Mouse (Mus musculus) bone marrow, adult 2 months (tissue): Measurements from ENCODE around the gene Kirrel3. TPM values are rescaled to one million over a fixed set of nuclear protein-coding genes. Genes with fewer than 3 reads are reported as not detected.

Source experiments
- H3K27ac ChIP-seq: fragments of 200-500 bp; 2 replicates; pipeline ENCODE4 v1.5.1; 2012; ENCODE audit warnings: low read depth, mild to moderate bottlenecking, control low read depth, inconsistent platforms, low read length; ENCODE audit not compliant: control insufficient read depth, poor library complexity, insufficient read depth
- H3K4me1 ChIP-seq: fragments of 200-500 bp; 2 replicates; pipeline ENCODE4 v1.6.1; 2011; ENCODE audit warnings: low read length; ENCODE audit not compliant: control insufficient read depth, insufficient read depth
- H3K4me3 ChIP-seq: fragments of 200-500 bp; replicated peaks from 2 replicates; pipeline ENCODE3; 2011; ENCODE audit warnings: mild to moderate bottlenecking, low read depth, low read length, control low read depth; ENCODE audit not compliant: control insufficient read depth
- CTCF ChIP-seq: fragments of 200-500 bp; IDR thresholded peaks from 2 replicates; pipeline ENCODE4 v1.5.1; 2011; ENCODE audit warnings: low read length, control low read depth; ENCODE audit not compliant: control insufficient read depth, insufficient read depth
- POLR2A ChIP-seq: fragments of 200-500 bp; IDR thresholded peaks from 2 replicates; pipeline ENCODE4 v1.6.1; 2011; ENCODE audit warnings: low read depth, mild to moderate bottlenecking, control low read depth, low read length, borderline replicate concordance; ENCODE audit not compliant: control insufficient read depth
- WGBS: fragments of 180-500 bp; shearing (Covaris S2); methylation state at CpG from one replicate; pipeline ENCODE4 v1.1.7; 2018; 5-methylcytosine and 5-hydroxymethylcytosine counted together
- polyA plus RNA-seq: library from polyadenylated mRNA; stranded (reverse); fragments of >200 nt; gene quantifications from 2 replicates; pipeline ENCODE4 v1.2.4, GENCODE M21; 2011; ENCODE audit warnings: low replicate concordance; ENCODE audit not compliant: missing spikeins, insufficient read depth, insufficient read length

The Kirrel3 gene
- polyA plus RNA-seq, 1 experiment: not detected

DNA sequence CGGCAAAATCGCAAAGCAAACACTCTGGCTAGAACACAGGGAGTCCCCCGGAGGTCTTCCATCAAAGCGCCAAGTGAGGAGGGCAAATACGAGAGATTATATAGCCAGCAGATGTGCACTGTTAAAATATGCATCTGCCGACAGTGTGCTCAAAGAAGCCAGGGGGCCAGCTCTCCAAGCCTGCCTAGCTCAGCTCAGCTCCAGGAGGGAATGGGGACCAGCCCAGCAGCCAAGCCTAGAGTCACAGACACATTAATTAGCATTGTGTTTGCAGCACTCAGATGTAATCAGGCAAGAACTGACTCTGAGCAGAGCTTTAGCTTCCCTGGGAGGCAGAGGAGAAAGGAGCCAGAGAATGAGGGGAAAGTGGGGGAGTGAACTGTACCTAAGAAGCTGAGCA, 461.6 kb downstream of the Kirrel3 start:
- TF ChIP-seq POLR2A (no peak), CTCF (no peak)
- Histone ChIP-seq H3K27ac (no peak overlapping the region), H3K4me1 (no peaks in the 10 kb centered on the region), H3K4me3 (no peak overlapping the region)
- WGBS: 63% methylated on average over 6 of the region's 6 CpGs

DNA sequence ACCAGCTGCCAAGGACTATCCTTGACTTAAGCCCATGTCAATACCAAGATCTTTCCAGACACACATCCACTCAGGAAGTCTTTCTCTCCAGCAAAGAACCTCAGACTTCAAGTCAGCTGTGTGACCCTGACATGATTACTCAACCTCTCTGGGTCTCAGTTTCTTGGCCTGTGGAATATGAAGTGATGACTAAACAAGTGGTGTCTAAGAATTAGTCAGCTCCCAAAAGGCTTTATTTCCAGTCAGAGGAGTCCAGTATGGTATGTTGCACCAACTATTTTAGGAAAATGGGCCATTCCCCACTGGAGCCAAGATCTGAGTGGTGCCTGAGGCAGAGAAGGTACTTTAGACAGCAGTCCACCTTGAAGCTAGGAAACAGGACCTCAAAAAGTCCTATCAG, 462.0 kb downstream of the Kirrel3 start:
- Histone ChIP-seq H3K27ac (no peak overlapping the region), H3K4me1 (no peaks in the 10 kb centered on the region), H3K4me3 (no peak overlapping the region)
- TF ChIP-seq CTCF: no peak
- TF ChIP-seq POLR2A: no peak

DNA sequence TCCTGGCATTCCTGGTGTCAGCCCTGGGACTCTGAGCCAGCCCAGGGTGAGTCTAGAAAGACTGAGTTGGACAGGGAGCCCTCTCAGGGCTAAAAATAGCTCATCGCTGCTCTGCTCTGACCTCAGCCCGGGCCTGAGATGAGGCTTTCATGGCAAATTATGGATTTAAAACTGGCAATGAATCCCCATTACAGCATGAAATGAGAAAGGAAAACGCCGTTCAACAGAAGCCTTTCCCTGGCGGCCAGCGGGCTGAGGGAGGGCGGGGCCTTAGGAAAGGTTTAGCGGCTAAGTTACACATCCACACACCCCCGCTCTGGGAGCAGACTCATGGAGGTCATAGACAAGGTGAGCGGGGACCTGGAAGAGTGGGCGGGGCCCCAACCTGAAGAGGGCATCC, 467.7 kb downstream of the Kirrel3 start:
- TF ChIP-seq CTCF (no peak), POLR2A (no peak)
- no peak overlapping the region for H3K4me3 ChIP-seq
- H3K27ac ChIP-seq: no peak overlapping the region
- no peaks in the 10 kb centered on the region for H3K4me1 ChIP-seq
- 76% methylated on average over 11 of the region's 11 CpGs for WGBS

DNA sequence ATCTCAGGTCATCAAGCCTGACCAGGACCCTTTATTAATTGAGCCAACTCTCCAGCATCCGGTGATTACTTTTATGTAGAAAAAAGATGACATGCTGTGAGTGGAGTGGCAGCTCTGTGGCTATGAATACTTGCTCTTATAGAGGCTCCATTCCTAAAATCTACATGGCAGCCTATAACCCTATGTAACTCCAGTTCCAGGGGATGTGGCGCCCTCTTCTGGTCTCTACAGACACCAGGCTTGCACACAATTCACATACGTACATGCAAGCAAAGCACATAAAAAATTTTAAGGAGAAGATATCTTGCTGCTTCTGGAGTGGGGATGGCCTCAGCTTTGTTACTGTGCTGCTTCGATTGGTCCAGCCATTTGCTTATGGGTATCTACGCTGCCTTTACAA, 468.5 kb downstream of the Kirrel3 start:
- Histone ChIP-seq H3K27ac (no peak overlapping the region), H3K4me1 (no peaks in the 10 kb centered on the region), H3K4me3 (no peak overlapping the region)
- no peak for TF ChIP-seq POLR2A
- 63% methylated on average over 5 of the region's 5 CpGs for WGBS

DNA sequence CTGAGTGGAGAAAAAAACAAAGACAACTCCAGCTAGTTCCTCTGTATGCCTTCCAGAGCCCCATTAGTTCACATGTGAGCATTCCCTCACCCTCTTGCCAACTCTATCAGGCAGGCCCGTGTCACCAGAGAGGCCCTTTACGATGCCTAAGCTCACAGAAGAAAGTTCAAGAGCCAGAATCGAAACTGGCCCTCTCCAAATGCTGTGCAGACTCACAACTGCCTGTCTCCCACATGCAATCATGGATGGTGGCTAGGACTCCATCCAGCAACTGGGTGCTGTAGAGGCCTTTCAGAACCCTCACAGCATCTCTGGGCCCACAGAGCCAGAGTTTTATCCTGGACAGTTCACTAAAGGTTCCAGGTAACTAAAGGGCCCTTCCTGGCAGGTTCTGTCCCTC, 470.8 kb downstream of the Kirrel3 start:
- Histone ChIP-seq H3K27ac (no peak overlapping the region), H3K4me3 (no peak overlapping the region), H3K4me1 (no peaks in the 10 kb centered on the region)
- TF ChIP-seq POLR2A (no peak), CTCF (no peak)
- 77% methylated on average over 3 of the region's 3 CpGs for WGBS

DNA sequence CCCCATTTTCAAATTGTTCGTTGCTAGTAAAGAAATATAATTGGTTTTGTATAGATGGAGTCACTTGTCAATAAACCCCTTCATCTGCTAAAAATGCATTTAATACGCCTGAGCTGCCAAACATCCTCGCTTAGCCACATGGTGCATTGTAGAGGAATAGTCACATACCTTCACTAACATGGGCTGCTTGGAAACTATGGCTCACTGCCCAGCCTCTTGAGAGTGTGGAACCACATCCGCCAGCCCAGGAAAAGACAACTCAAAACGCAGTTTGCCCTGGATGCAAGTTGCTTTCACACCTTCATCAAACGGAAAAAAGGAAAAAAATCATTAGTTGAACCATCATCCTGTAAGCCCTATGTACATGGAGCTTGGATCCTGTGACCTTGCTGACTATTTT, 472.0 kb downstream of the Kirrel3 start:
- WGBS: 68% methylated on average over 6 of the region's 6 CpGs
- H3K27ac ChIP-seq: no peak overlapping the region
- no peak overlapping the region for H3K4me3 ChIP-seq
- TF ChIP-seq CTCF (no peak), POLR2A (no peak)
- H3K4me1 ChIP-seq: no peaks in the 10 kb centered on the region

DNA sequence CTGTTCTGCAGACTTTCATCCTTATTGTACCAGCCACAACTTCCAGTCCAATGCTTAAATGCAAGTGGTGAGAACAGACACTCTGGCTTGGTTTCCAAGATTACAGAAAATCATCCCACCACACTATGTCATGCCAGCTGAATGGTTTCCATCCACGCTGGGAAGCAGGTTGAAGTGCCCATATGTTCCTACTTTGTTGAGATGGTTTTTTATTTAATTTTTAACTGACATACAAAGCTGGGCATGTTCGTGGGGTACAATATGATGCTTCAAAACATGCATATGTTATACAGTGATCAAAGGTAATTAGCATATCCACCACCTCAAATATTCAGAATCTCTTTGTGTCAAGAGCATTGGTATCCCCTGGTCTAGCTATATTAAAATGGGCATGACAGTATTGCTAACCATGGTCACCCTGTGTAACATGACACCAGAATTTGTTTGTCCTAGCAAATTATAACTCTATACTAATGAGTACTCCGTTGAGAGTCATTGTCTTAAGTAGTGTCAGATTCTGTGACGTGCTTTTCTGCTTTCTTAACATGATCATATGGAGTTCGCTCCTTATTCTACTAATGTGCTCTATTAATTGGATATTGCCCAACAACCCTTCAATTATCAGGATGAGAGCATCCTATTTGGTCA, 472.6 kb downstream of the Kirrel3 start:
- 74% methylated on average over 5 of the region's 5 CpGs for WGBS
- H3K4me3 ChIP-seq: no peak overlapping the region
- no peak for TF ChIP-seq POLR2A
- no peak for TF ChIP-seq CTCF
- H3K27ac ChIP-seq: no peak overlapping the region
- no peaks in the 10 kb centered on the region for H3K4me1 ChIP-seq

DNA sequence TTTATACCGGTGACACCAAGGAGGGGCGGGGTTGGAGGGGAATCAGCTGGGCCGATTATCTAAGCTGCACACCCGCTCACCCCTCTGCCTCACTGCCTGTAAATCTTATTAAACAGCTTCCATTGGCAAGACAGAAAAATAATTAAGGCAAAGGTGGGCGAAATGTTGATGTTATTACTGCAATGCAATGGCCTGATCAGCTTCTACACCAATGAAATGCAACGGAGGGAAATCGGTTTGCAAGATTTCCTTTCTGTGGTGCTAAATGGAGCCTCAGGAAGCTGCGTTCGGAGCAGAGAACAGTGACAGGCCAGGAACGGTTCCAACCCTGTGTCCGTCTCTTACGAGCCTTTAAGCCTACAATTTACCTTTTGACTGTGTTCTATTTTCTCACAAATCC, 475.0 kb downstream of the Kirrel3 start:
- H3K27ac ChIP-seq: no peak overlapping the region
- no peaks in the 10 kb centered on the region for H3K4me1 ChIP-seq
- no peak overlapping the region for H3K4me3 ChIP-seq
- TF ChIP-seq POLR2A (no peak), CTCF (no peak)
- WGBS: 54% methylated on average over 12 of the region's 12 CpGs

DNA sequence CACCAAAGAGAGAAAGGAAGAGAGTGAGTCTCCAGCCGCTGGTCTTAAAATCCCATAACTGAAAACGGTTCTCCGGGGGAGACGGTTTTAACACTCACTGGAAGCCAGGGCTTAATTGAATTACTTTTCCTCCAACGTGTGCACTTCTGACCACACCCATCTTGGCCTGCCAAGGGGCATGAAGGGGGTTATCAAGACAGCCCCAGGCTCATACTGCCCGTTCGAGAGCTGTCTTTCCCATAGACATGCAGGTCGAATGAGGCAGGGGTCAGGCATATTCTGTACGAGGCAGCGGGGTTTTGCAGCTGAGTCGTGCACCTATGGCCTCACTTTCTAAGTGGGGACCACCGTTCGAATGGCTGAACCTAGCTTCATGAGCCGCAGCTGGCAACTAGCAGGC, 475.5 kb downstream of the Kirrel3 start:
- no peak overlapping the region for H3K27ac ChIP-seq
- TF ChIP-seq CTCF (no peak), POLR2A (no peak)
- 70% methylated on average over 14 of the region's 14 CpGs for WGBS

More for the DNA sequence above, 475.5 kb downstream of the Kirrel3 start:
- Histone ChIP-seq H3K4me3 (no peak overlapping the region), H3K4me1 (no peaks in the 10 kb centered on the region)
